Mouse (Mus musculus): ENCODE results near the gene Brwd1.
"Not testable (repeated sequence)": the region's sequence is repeated elsewhere in the genome, so short reads cannot be mapped to it uniquely, and the experiment has no call there.

GRCm38 (mm10) chr16:96009124-96009523 is 73.2 kb downstream of the Brwd1 start:
- TF ChIP-seq POLR2A (IDR thresholded peaks at IDR 0.05; ENCODE audit: control insufficient read depth, extremely low read depth, insufficient read depth, low read length, poor library complexity); CTCF (IDR thresholded peaks at IDR 0.05; ENCODE audit: borderline replicate concordance, control insufficient read depth, extremely low read depth, insufficient read depth, low read length, poor library complexity): not testable (repeated sequence)

Measured in thymus, adult 2 months (tissue).